Mouse (Mus musculus): Measurements from ENCODE around the gene Lsamp.

DNA sequence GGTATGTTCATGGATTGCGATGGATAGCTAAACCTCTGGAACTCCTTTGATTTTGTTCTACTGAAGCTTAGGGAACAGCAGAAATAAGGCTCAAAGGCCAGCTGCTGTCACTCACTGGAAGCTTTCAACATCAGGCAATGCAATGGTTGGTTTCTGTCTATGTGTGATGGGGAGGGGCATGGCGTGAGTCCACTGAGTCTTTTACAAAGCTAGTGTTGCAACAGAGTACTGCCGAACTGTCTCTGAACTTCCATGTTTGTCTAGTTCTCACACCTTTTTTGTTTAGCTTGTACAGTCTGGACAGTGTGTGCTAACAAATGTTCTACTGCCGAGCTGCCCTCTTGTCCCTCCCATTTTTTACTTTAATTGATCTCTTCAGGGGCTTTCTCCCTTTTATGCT lies 1258.7 kb downstream of the Lsamp start:
- TF ChIP-seq POLR2A (IDR thresholded peaks at IDR 0.05; ENCODE audit: low read depth, low read length) (no peak), CTCF (conservative IDR thresholded peaks at IDR 0.05 in 1 of 2, IDR thresholded peaks at IDR 0.05 in 1 of 2; ENCODE audit: low read depth in 2 of 2, low read length in 2 of 2) (no peak), GABPA (IDR thresholded peaks at IDR 0.05; ENCODE audit: insufficient replicate concordance, low read depth, low read length) (no peak)
